Mouse (Mus musculus) embryonic facial prominence, embryonic 14.5 days (tissue): Measurements from ENCODE around the gene Zfp148. TPM values are rescaled to one million over a fixed set of nuclear protein-coding genes. Genes with fewer than 3 reads are reported as not detected.
"Not testable (repeated sequence)": the region's sequence is repeated elsewhere in the genome, so short reads cannot be mapped to it uniquely, and the experiment has no call there.

Source experiments
- ATAC-seq: fragments of 200-750 bp; cut with Nextera tagmentation; 2 replicates; pipeline ENCODE4 v1.8.0; 2017; ENCODE audit warnings: low read depth, moderate number of reproducible peaks, moderate TSS enrichment
- DNase-seq: peaks from one replicate; pipeline ENCODE4 v3.0.0-alpha.2; 2015; ENCODE audit warnings: low spot score
- H3K27ac ChIP-seq: fragments of 300-500 bp; sonication (generic); replicated peaks from 2 replicates; pipeline ENCODE4 v1.5.1; 2014; ENCODE audit warnings: low read depth, mild to moderate bottlenecking, low read length, moderate library complexity
- H3K27me3 ChIP-seq: fragments of 300-500 bp; sonication (generic); replicated peaks from 2 replicates; pipeline ENCODE4 v1.6.1; 2014; ENCODE audit warnings: low read length; ENCODE audit not compliant: control insufficient read depth, insufficient read depth
- H3K36me3 ChIP-seq: fragments of 300-500 bp; sonication (generic); 2 replicates; pipeline ENCODE4 v1.6.1; 2014; ENCODE audit warnings: low read length, mixed read lengths; ENCODE audit not compliant: control insufficient read depth, insufficient read depth
- H3K4me1 ChIP-seq: fragments of 300-500 bp; sonication (generic); 2 replicates; pipeline ENCODE4 v1.6.1; 2014; ENCODE audit warnings: antibody characterized with exemption, low read length; ENCODE audit not compliant: control insufficient read depth, insufficient read depth
- H3K4me2 ChIP-seq: fragments of 300-500 bp; sonication (generic); 2 replicates; pipeline ENCODE4 v1.6.1; 2014; ENCODE audit warnings: low read depth, mild to moderate bottlenecking, low read length, moderate library complexity, mixed read lengths
- H3K4me3 ChIP-seq: fragments of 300-500 bp; sonication (generic); 2 replicates; pipeline ENCODE4 v1.5.1; 2014; ENCODE audit warnings: low read depth, mild to moderate bottlenecking, low read length
- H3K9ac ChIP-seq: fragments of 300-500 bp; sonication (generic); 2 replicates; pipeline ENCODE4 v1.6.1; 2014; ENCODE audit warnings: low read depth, mild to moderate bottlenecking, low read length, moderate library complexity, mixed read lengths
- H3K9me3 ChIP-seq: fragments of 300-500 bp; sonication (generic); 2 replicates; pipeline ENCODE4 v1.6.1; 2016; ENCODE audit warnings: low read length; ENCODE audit not compliant: control insufficient read depth
- WGBS: fragments of 180-500 bp; shearing (Covaris S2); extraction: QIAGEN DNeasy Blood & Tissue Kit; methylation state at CpG from one replicate; pipeline ENCODE4 v1.1.7; 2014; 5-methylcytosine and 5-hydroxymethylcytosine counted together
- polyA plus RNA-seq: library from polyadenylated mRNA; unstranded; fragments of >200 nt; fragmentation: Nextera tagmentation; extraction: Ambion mirVana; gene quantifications from 2 replicates; pipeline ENCODE4 v1.2.1, GENCODE M21; 2014

Zfp148 gene
- polyA plus RNA-seq, 1 experiment from 2014 or later, result 51.8 TPM

DNA sequence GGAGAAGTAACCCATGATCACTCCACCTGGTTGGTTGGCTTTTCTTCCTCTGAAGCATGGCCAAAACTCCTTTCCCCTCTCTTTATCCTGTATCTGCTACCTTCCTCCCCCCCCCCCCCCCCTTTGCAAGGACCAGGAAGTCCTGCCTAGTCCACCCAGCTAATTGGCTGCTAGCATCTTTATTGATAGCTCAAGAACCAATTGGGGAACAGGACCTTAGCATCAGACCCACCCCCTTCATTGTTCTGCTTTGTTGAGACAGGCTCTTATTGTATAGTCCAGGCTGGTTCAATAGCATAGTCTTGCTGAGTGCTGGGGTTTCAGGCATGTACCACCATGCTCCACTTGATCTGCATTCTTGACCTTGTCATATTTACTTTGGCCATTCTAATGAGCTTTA is 99.3 kb downstream of the Zfp148 start:
- Histone ChIP-seq H3K9ac (no peak overlapping the region), H3K9me3 (no peaks in the 10 kb centered on the region), H3K4me3 (no peak overlapping the region), H3K27ac (no peak overlapping the region), H3K4me1 (no peaks in the 10 kb centered on the region), H3K4me2 (no peak overlapping the region), H3K27me3 (no peaks in the 10 kb centered on the region), H3K36me3 (peaks cover 61% of the 10 kb centered on the region)
- ATAC-seq (no peak), DNase-seq (no peak)

DNA sequence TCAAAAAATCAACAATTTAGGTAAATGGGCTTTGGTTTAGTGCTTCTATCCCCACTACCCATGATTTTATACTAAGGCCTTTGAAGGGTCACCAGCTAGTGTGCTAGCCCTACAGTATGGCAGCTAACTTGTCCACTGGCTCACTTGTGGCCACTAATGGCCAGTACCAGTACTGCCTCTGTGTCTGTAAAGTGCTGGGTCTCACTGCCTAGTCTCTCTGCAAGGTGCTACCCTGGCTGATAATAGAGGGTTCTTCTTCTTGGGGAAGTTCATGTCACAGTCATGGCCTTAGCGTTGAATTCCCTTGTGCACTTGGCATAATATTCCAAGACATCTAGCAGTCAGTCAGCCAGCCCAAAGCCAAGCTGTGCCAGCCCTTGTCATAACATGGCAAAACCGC is 100.5 kb downstream of the Zfp148 start:
- Histone ChIP-seq H3K27me3 (no peaks in the 10 kb centered on the region), H3K9ac (no peak overlapping the region), H3K9me3 (no peaks in the 10 kb centered on the region), H3K27ac (no peak overlapping the region), H3K36me3 (peaks cover 62% of the 10 kb centered on the region), H3K4me1 (no peaks in the 10 kb centered on the region), H3K4me3 (no peak overlapping the region), H3K4me2 (no peak overlapping the region)
- ATAC-seq (no peak), DNase-seq (no peak)
- WGBS, result 98% methylated on average over 2 of the region's 2 CpGs

DNA sequence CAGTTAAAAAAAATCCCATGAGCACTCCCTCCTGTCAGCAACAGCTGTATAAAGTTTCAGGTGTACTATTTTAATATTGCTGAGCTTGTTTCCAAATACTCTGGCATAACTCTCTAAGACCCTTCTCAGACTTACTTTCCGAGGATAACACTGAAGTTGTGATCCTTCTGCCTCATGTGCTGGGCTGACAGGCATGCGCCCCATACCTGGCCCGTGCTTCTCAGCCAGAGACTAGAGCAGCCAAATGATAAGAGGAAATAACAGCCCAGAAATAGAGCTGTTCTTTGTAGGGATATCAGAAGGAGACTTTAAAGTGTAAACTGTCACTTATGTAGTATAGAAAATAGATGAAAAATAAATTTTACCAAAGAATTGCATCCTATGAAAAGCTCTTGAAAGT is 101.7 kb downstream of the Zfp148 start:
- WGBS, result 90% methylated on average over 3 of the region's 3 CpGs
- Histone ChIP-seq H3K9me3 (no peaks in the 10 kb centered on the region), H3K27ac (no peak overlapping the region)

DNA sequence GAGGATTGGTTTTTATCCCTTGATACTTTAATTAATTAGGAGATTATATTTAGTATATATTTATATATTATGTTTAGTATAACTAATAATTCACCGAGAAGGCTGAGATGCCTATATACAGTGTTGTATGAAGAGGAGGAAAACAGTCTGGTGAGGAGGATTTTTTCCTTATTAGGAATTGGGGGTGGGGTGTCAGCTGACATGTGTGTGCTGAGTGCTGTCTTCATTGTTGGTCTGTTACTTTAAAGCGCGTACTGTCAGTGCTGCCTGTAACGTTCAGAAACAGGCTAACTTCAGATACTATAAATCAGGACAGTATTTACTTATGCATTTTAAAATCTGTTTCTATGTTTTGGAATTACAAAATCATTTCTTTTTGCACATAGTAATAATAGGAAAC is 107.1 kb downstream of the Zfp148 start:
- Histone ChIP-seq H3K27me3 (no peaks in the 10 kb centered on the region), H3K9me3 (no peaks in the 10 kb centered on the region), H3K4me2 (no peak overlapping the region), H3K36me3 (peaks cover 38% of the 10 kb centered on the region), H3K4me3 (no peak overlapping the region), H3K4me1 (no peaks in the 10 kb centered on the region), H3K9ac (no peak overlapping the region), H3K27ac (no peak overlapping the region)
- DNase-seq, result no peak
- 89% methylated on average over 4 of the region's 4 CpGs for WGBS
- no peak for ATAC-seq

More for the DNA sequence above, 101.7 kb downstream of the Zfp148 start:
- H3K36me3 ChIP-seq, result peaks cover 51% of the 10 kb centered on the region
- no peak overlapping the region for H3K4me2 ChIP-seq
- DNase-seq (no peak), ATAC-seq (no peak)
- no peak overlapping the region for H3K4me3 ChIP-seq
- no peak overlapping the region for H3K9ac ChIP-seq
- H3K27me3 ChIP-seq, result no peaks in the 10 kb centered on the region
- no peaks in the 10 kb centered on the region for H3K4me1 ChIP-seq

DNA sequence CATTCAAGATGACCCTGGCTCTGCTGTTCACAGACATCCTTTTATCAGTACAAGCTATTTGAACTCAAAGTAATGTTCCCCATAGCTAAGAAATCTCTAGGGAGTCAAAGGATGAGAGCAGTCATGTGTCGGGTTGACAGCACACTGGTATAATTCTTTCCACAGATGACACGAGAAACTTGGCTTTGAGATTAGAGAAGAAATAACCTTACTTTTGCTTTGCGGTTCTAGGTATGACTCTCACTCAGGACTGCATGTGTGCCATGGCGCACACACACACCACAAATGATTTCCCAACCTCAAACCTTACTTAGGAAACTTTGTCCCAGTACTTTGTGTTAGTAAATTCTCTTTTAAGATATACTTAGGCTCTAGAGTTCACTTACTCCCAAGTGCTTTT is 113.7 kb downstream of the Zfp148 start:
- Histone ChIP-seq H3K27ac (no peak overlapping the region), H3K4me3 (no peak overlapping the region), H3K36me3 (peaks cover 42% of the 10 kb centered on the region), H3K27me3 (no peaks in the 10 kb centered on the region), H3K4me1 (no peaks in the 10 kb centered on the region), H3K9me3 (no peaks in the 10 kb centered on the region), H3K9ac (no peak overlapping the region), H3K4me2 (no peak overlapping the region)
- 88% methylated on average over 4 of the region's 4 CpGs for WGBS
- ATAC-seq (no peak), DNase-seq (no peak)

DNA sequence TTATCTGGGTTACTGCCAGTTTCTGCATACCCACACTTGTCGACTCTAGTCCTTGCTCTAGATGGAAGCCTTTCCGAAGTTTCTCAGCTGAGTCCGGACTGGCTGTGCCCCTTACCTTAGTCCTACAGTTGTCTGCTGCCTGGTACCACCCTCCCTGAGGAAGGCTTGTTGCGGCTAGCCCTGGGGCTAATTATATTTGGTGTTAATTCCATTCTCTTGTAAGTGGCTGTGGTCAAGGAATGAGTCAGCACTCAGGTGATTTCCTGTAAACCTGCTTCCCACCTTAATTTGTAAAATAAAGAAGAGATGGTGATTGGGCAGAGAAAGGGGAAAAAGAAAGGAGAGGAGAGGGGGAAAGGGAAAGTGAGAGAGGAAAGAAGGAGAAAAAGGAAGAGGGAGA is 127.4 kb downstream of the Zfp148 start:
- no peak overlapping the region for H3K4me3 ChIP-seq
- no peaks in the 10 kb centered on the region for H3K27me3 ChIP-seq
- H3K9ac ChIP-seq, result no peak overlapping the region
- H3K4me2 ChIP-seq, result no peak overlapping the region
- H3K4me1 ChIP-seq, result no peaks in the 10 kb centered on the region
- H3K27ac ChIP-seq, result no peak overlapping the region
- WGBS, result 90% methylated on average over 4 of the region's 4 CpGs
- no peak for ATAC-seq
- H3K36me3 ChIP-seq, result no peaks in the 10 kb centered on the region; the same call in 1 of the 2 replicates
- H3K9me3 ChIP-seq, result 0 out of 2 replicates have a peak, but pooled peaks cover 5% of the 10 kb centered on the region
- DNase-seq, result no peak

DNA sequence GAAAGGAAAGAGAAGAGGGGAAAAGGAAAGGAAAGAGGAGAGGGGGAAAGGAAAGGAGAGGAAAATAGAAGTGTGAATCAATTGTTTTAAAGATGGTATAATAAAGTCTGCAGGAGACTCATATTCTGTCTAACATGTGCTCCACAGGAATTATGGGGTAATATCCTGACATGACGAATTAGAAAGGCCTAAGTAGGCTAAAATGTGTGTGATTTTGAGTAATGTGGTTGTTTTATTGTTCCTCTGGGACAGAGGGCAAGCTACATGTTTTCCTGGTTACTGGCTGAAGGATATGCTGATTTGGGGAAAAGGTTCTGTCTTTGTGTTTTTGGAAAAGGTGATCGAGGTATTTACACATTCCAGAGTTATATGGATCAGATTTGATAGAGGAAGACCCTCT is 128.6 kb downstream of the Zfp148 start:
- H3K27me3 ChIP-seq, H3K36me3 ChIP-seq, H3K9me3 ChIP-seq, H3K4me2 ChIP-seq, H3K4me3 ChIP-seq, DNase-seq, H3K4me1 ChIP-seq, ATAC-seq, H3K9ac ChIP-seq, H3K27ac ChIP-seq: not testable (repeated sequence)
- 86% methylated on average over 2 of the region's 2 CpGs for WGBS

DNA sequence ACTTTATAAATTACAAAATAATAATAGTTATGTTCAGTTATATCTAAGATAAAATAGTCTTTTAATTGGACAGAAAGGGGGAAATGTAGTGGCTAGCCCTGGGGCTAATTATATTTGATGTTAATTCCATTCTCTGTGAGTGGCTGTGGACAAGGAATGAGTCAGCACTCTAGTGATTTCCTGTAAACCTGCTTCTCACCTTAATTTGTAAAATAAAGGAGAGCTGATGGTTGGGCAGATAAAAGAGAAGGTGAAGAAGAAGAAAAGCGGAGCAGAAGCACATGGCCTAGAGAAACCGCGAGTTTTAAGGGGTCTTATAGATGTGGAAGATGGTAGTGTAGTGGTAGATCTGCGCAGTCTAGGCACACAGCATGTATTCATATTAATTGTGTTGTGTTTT is 130.2 kb downstream of the Zfp148 start:
- H3K27ac ChIP-seq, H3K4me3 ChIP-seq, H3K4me1 ChIP-seq, H3K9me3 ChIP-seq, H3K27me3 ChIP-seq, ATAC-seq, H3K9ac ChIP-seq, DNase-seq, H3K4me2 ChIP-seq, H3K36me3 ChIP-seq: not testable (repeated sequence)
- 95% methylated on average over 4 of the region's 4 CpGs for WGBS

DNA sequence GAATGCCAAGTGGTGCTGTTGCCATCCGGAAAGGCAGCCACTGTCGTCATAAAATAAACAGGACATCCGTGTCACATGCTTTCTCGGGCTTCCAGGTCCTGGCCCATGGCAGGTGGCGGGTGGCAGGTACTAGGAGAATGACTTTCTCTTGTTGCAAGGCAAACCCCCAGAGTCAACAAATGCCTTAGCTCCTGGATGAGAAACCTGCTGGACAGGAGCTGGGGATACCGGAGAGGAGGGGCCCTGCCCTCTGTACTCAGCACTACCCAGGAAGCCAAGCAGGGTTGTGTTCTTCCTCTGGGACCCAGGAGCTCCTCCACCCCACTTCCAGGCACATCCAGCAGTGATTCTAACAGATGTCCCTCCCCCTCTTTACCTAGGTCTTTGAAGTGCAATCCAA is 131.9 kb downstream of the Zfp148 start:
- ATAC-seq (no peak), DNase-seq (no peak)
- Histone ChIP-seq H3K4me3 (no peak overlapping the region), H3K9me3 (0 out of 2 replicates have a peak, but pooled peaks cover 5% of the 10 kb centered on the region), H3K27ac (no peak overlapping the region), H3K4me2 (no peak overlapping the region), H3K36me3 (no peaks in the 10 kb centered on the region), H3K4me1 (peaks cover 8% of the 10 kb centered on the region; the same call in 1 of the 2 replicates), H3K27me3 (no peaks in the 10 kb centered on the region), H3K9ac (no peak overlapping the region)
- WGBS, result 78% methylated on average over 6 of the region's 6 CpGs
